Mouse (Mus musculus): ENCODE measurements around the gene Ubb. TPM values are rescaled to one million over a fixed set of nuclear protein-coding genes. Genes with fewer than 3 reads are reported as not detected.
"Not testable (repeated sequence)": the region's sequence is repeated elsewhere in the genome, so short reads cannot be mapped to it uniquely, and the experiment has no call there.

Ubb gene
- polyA plus RNA-seq (2015; fragmentation: Nextera tagmentation; extraction: Ambion mirVana): 2,561 and 2,687 TPM in 2 replicates

- Histone ChIP-seq H3K4me3 (replicated peaks) (peak within 1 kb of the TSS; percentile 66), H3K9me3 (no peaks in the 10 kb centered on the region), H3K27me3 (replicated peaks) (no peaks in the 10 kb centered on the region), H3K4me1 (replicated peaks) (peaks cover 13% of the 10 kb centered on the region; the same call in 1 of the 2 replicates), H3K36me3 (no peaks in the 10 kb centered on the region; the same call in 1 of the 2 replicates), H3K27ac (peak within 1 kb of the TSS; percentile 97), H3K4me2 (replicated peaks) (peak within 1 kb of the TSS; percentile 66), H3K9ac (peak within 1 kb of the TSS; percentile 85)
- WGBS: under 1% methylated on average over 40 of the region's 40 CpGs
- ATAC-seq: peak; percentile 97
Observed at GRCm38 (mm10) chr11:62550727-62551225, at the start of gene Ubb. Gene Ubb (plus strand): TSS chr11:62551171.

- Histone ChIP-seq H3K27me3 (replicated peaks) (no peaks in the 10 kb centered on the region), H3K9ac (no peak overlapping the region), H3K4me1 (replicated peaks) (peaks cover 5% of the 10 kb centered on the region; the same call in 1 of the 2 replicates), H3K36me3 (no peaks in the 10 kb centered on the region), H3K4me3 (replicated peaks) (no peak overlapping the region), H3K9me3 (no peaks in the 10 kb centered on the region), H3K4me2 (replicated peaks) (no peak overlapping the region), H3K27ac (no peak overlapping the region)
- WGBS: 84% methylated on average over 4 of the region's 4 CpGs
- ATAC-seq: no peak
Observed at GRCm38 (mm10) chr11:62507683-62508082, 43.3 kb upstream of the Ubb start.

- H3K27ac ChIP-seq; H3K4me2 ChIP-seq (replicated peaks); H3K27me3 ChIP-seq (replicated peaks); H3K4me1 ChIP-seq (replicated peaks); H3K36me3 ChIP-seq; H3K4me3 ChIP-seq (replicated peaks); ATAC-seq; H3K9ac ChIP-seq; H3K9me3 ChIP-seq: not testable (repeated sequence)
- WGBS: 94% methylated on average over 13 of the region's 13 CpGs
Observed at GRCm38 (mm10) chr11:62508365-62508764, 42.6 kb upstream of the Ubb start.

GRCm38 (mm10) chr11:62508816-62509215, 42.2 kb upstream of the Ubb start:
- H3K4me3 ChIP-seq (replicated peaks); H3K4me2 ChIP-seq (replicated peaks); H3K36me3 ChIP-seq; H3K27me3 ChIP-seq (replicated peaks); H3K27ac ChIP-seq; H3K4me1 ChIP-seq (replicated peaks); H3K9me3 ChIP-seq; H3K9ac ChIP-seq; ATAC-seq: not testable (repeated sequence)
- WGBS: 91% methylated on average over 5 of the region's 5 CpGs

- no peak overlapping the region for H3K4me3 ChIP-seq (replicated peaks)
- no peak for ATAC-seq
- H3K27ac ChIP-seq: no peak overlapping the region
- H3K4me2 ChIP-seq (replicated peaks): no peak overlapping the region
- no peaks in the 10 kb centered on the region for H3K27me3 ChIP-seq (replicated peaks)
- no peak overlapping the region for H3K9ac ChIP-seq
- no peaks in the 10 kb centered on the region for H3K9me3 ChIP-seq
- WGBS: 52% methylated on average over 3 of the region's 3 CpGs
- H3K36me3 ChIP-seq: no peaks in the 10 kb centered on the region
- H3K4me1 ChIP-seq (replicated peaks): peaks cover 5% of the 10 kb centered on the region; the same call in 1 of the 2 replicates
Observed at GRCm38 (mm10) chr11:62509571-62509970, 41.4 kb upstream of the Ubb start.

- Histone ChIP-seq H3K4me2 (replicated peaks) (no peak overlapping the region), H3K9ac (no peak overlapping the region), H3K27ac (no peak overlapping the region), H3K36me3 (no peaks in the 10 kb centered on the region), H3K9me3 (no peaks in the 10 kb centered on the region), H3K27me3 (replicated peaks) (no peaks in the 10 kb centered on the region), H3K4me1 (replicated peaks) (peaks cover 5% of the 10 kb centered on the region; the same call in 1 of the 2 replicates), H3K4me3 (replicated peaks) (no peak overlapping the region)
- ATAC-seq: no peak
- 84% methylated on average over 5 of the region's 5 CpGs for WGBS
Observed at GRCm38 (mm10) chr11:62510956-62511355, 40.0 kb upstream of the Ubb start.

- no peak overlapping the region for H3K9ac ChIP-seq
- H3K4me1 ChIP-seq (replicated peaks): peaks cover 5% of the 10 kb centered on the region; the same call in 1 of the 2 replicates
- no peak overlapping the region for H3K4me3 ChIP-seq (replicated peaks)
- no peaks in the 10 kb centered on the region for H3K27me3 ChIP-seq (replicated peaks)
- peak; percentile 51 for ATAC-seq
- 79% methylated on average over 13 of the region's 13 CpGs for WGBS
- no peak overlapping the region for H3K27ac ChIP-seq
- no peak overlapping the region for H3K4me2 ChIP-seq (replicated peaks)
- H3K36me3 ChIP-seq: no peaks in the 10 kb centered on the region
- H3K9me3 ChIP-seq: no peaks in the 10 kb centered on the region
Observed at GRCm38 (mm10) chr11:62511444-62512202, 39.3 kb upstream of the Ubb start.

GRCm38 (mm10) chr11:62512529-62513080, 38.4 kb upstream of the Ubb start:
- Histone ChIP-seq H3K36me3 (no peaks in the 10 kb centered on the region), H3K4me2 (replicated peaks) (no peak overlapping the region), H3K27ac (no peak overlapping the region), H3K9me3 (no peaks in the 10 kb centered on the region), H3K9ac (no peak overlapping the region), H3K4me3 (replicated peaks) (no peak overlapping the region), H3K4me1 (replicated peaks) (peaks cover 5% of the 10 kb centered on the region; the same call in 1 of the 2 replicates), H3K27me3 (replicated peaks) (no peaks in the 10 kb centered on the region)
- no peak for ATAC-seq
- WGBS: 87% methylated on average over 8 of the region's 8 CpGs

- H3K36me3 ChIP-seq: no peaks in the 10 kb centered on the region
- no peak overlapping the region for H3K27ac ChIP-seq
- H3K27me3 ChIP-seq (replicated peaks): no peaks in the 10 kb centered on the region
- WGBS: 79% methylated on average over 6 of the region's 6 CpGs
- no peak overlapping the region for H3K4me3 ChIP-seq (replicated peaks)
- no peak overlapping the region for H3K4me2 ChIP-seq (replicated peaks)
- no peak for ATAC-seq
- H3K9me3 ChIP-seq: no peaks in the 10 kb centered on the region
- H3K9ac ChIP-seq: no peak overlapping the region
- peaks cover 5% of the 10 kb centered on the region; the same call in 1 of the 2 replicates for H3K4me1 ChIP-seq (replicated peaks)
Observed at GRCm38 (mm10) chr11:62513311-62513710, 37.7 kb upstream of the Ubb start.

- Histone ChIP-seq H3K27ac (no peak overlapping the region), H3K9ac (no peak overlapping the region), H3K4me3 (replicated peaks) (no peak overlapping the region), H3K4me2 (replicated peaks) (no peak overlapping the region), H3K36me3 (no peaks in the 10 kb centered on the region), H3K27me3 (replicated peaks) (no peaks in the 10 kb centered on the region), H3K9me3 (no peaks in the 10 kb centered on the region), H3K4me1 (replicated peaks) (peaks cover 3% of the 10 kb centered on the region; the same call in 1 of the 2 replicates)
- 18% methylated on average over 2 of the region's 2 CpGs for WGBS
- ATAC-seq: no peak
Observed at GRCm38 (mm10) chr11:62518991-62519390, 32.0 kb upstream of the Ubb start.

GRCm38 (mm10) chr11:62522283-62522682, 28.7 kb upstream of the Ubb start:
- Histone ChIP-seq H3K4me2 (replicated peaks) (no peak overlapping the region), H3K9ac (no peak overlapping the region), H3K9me3 (no peaks in the 10 kb centered on the region), H3K4me1 (replicated peaks) (peaks cover 3% of the 10 kb centered on the region; the same call in 1 of the 2 replicates), H3K27ac (no peak overlapping the region), H3K4me3 (replicated peaks) (no peak overlapping the region), H3K27me3 (replicated peaks) (no peaks in the 10 kb centered on the region), H3K36me3 (no peaks in the 10 kb centered on the region)
- ATAC-seq: no peak
- 53% methylated on average over 2 of the region's 2 CpGs for WGBS

- H3K36me3 ChIP-seq: no peaks in the 10 kb centered on the region
- no peak for ATAC-seq
- H3K4me2 ChIP-seq (replicated peaks): no peak overlapping the region
- no peak overlapping the region for H3K4me3 ChIP-seq (replicated peaks)
- H3K9me3 ChIP-seq: no peaks in the 10 kb centered on the region
- WGBS: 87% methylated on average over 8 of the region's 8 CpGs
- no peak overlapping the region for H3K27ac ChIP-seq
- 0 out of 2 replicates have a peak, but pooled peaks cover 2% of the 10 kb centered on the region for H3K27me3 ChIP-seq (replicated peaks)
- H3K4me1 ChIP-seq (replicated peaks): 0 out of 2 replicates have a peak, but pooled peaks cover 6% of the 10 kb centered on the region
- no peak overlapping the region for H3K9ac ChIP-seq
Observed at GRCm38 (mm10) chr11:62537089-62537488, 13.9 kb upstream of the Ubb start.
